Mouse (Mus musculus) layer of hippocampus, adult 2 months (tissue): ENCODE results near the gene Spag5. TPM values are rescaled to one million over a fixed set of nuclear protein-coding genes. Genes with fewer than 3 reads are reported as not detected.

Experiments
- DNase-seq, 2 experiments: peaks; one replicate each; pipeline ENCODE4 v3.0.0; 2022; ENCODE audit warnings: low spot score in 2 of 2
- H3K27ac ChIP-seq: fragments of 200-600 bp; 2 replicates; pipeline ENCODE4 v1.8.1; 2022
- H3K4me3 ChIP-seq: fragments of 200-600 bp; 2 replicates; pipeline ENCODE4 v1.8.1; 2022; ENCODE audit warnings: mild to moderate bottlenecking
- CTCF ChIP-seq: fragments of 200-600 bp; conservative IDR thresholded peaks from 2 replicates; pipeline ENCODE4 v1.8.1; 2022; ENCODE audit warnings: antibody characterized with exemption, mild to moderate bottlenecking, moderate library complexity
- total RNA-seq, 2 experiments: library from RNA; stranded (reverse); gene quantifications; 2 replicates each; pipeline ENCODE4 v1.2.3; 2021

Spag5 gene
- total RNA-seq, 2 experiments from 2014 or later, result 8.3 to 8.5 TPM

DNA sequence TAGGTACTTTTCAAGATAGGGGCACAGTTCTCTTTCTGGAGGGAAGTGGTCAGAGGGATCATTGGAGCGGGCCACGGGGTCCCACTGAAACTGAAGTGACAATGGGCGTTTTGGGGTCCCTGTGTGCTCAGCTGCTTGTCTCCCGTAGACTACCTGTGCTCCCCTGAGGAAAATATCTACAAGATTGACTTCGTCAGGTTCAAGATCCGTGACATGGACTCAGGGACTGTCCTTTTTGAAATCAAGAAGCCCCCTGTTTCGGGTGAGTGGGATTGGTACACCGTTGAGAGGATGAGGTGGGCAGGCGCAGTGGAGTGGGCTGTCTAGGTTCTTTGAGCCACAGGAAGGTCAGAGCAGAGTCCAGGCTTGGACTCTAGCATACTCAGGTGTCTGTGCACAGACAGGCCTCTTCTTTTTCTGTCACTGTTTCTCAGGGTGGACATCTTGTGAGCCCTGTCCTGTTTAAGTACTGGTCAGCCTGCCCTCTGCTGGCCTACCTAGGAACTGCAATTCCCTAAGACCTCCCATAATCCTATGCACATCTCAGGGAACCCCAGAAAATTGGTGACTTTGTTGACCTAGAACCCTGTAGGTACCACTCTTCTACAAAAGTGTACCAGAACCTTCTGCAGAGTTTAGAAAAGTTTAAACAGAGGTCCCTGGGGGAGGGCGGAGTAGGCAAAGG lies 45.9 kb downstream of the Spag5 start:
- Histone ChIP-seq H3K4me3 (no peak overlapping the region), H3K27ac (no peak overlapping the region)
- peak; percentile 96 for TF ChIP-seq CTCF
- DNase-seq, result peak; percentile 56 to 71

DNA sequence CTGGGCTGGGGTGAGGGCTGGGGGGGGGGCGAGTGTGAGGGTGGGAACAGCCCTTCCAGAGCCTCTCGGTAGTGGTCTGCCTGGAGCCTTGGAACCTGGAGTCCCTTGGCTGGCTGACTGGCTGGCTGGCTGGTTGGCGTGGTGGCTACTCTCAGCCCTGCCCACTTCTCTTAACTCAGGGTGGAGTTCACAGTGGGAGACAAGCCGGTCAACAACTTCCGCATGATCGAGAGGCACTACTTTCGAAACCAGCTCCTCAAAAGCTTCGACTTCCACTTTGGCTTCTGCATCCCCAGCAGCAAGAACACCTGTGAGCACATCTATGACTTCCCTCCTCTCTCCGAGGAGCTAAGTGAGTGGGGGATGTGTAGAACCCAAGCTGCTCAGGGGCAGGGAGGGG lies 46.6 kb downstream of the Spag5 start:
- Histone ChIP-seq H3K4me3 (no peak overlapping the region), H3K27ac (no peak overlapping the region)
- no peak for TF ChIP-seq CTCF
- no peak for DNase-seq

DNA sequence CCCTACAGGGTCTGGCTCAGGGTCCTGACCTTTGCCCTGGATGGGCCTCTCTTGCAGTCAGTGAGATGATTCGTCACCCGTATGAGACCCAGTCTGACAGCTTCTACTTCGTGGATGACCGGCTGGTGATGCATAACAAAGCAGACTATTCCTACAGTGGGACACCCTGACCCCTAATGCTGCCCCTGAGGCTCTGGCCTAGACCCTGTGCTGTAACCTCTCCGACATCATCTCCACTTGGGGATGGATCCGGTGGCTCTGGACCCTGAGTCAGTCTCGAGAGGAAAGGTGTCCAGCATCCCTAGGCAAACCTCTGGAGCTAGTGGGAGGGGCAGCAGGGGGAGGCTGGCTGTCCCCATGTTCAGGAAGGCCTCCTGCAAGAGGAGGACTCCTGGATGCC lies 47.1 kb downstream of the Spag5 start:
- no peak for TF ChIP-seq CTCF
- Histone ChIP-seq H3K4me3 (no peak overlapping the region), H3K27ac (no peak overlapping the region)
- no peak for DNase-seq

DNA sequence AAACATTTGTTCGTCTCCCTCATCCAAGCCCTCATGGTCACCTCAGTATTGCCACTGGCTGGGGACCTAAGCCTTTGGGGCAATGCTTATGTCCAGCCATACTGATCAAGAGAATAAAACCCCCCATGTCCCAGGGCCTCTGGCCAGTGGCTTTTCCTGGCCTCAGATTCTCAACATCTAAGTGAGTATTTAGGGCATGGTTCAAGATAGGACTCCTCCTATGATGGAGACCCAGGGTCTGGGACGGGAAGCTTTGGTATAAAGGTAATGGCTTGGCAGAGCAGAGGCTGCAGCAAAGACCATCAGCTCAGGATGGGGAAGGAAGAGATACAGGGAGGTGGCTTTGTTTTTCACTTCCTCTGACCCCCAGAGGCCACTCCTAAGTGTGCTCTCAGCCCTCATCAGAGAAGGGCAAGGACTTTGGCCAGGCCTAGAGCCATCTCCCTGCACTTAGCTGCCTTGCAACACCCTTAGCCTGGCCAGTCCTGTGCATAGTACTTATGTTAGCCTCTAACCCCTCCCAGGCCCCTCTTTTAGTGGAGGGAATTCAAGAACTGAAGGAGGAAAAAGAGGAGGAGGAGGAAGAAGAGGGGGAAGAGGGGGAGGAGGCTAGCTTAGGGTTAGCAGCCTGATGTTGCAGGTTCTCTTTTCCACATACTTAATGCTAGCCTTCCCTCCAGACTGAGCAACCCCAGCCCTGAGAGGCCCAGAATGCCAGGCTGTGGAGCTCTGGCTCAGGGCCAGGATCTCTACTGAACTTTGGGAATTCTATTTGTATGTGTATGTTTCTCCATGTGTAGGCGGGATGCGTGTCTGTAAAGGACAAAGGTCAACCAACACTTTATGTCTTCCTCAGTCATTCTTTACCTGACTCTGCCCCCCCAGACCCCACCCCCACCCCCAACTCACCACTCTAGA lies 48.4 kb downstream of the Spag5 start:
- no peak for TF ChIP-seq CTCF
- Histone ChIP-seq H3K4me3 (no peak overlapping the region), H3K27ac (no peak overlapping the region)
- DNase-seq, result no peak

DNA sequence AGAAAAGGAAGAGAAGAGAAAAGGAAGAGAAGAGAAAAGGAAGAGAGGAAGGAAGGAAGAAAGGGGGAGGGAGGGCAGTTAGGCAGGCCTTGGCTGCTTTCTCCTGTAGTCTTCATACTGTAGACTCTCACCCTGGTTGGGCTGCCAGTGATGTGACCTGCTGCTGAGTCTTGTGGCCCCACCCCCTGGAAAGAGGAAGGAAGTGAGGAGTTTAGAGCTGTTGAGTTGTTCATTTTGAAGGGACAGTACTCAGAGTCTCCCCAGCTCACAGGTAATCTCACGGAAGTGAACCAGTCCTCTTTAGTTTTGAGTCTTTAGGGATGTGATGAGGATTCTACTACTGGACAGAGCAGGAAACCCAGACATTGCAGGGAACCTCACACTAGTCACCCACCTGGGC lies 51.8 kb downstream of the Spag5 start:
- no peak overlapping the region for H3K27ac ChIP-seq
- no peak overlapping the region for H3K4me3 ChIP-seq
- TF ChIP-seq CTCF, result no peak
- no peak for DNase-seq

DNA sequence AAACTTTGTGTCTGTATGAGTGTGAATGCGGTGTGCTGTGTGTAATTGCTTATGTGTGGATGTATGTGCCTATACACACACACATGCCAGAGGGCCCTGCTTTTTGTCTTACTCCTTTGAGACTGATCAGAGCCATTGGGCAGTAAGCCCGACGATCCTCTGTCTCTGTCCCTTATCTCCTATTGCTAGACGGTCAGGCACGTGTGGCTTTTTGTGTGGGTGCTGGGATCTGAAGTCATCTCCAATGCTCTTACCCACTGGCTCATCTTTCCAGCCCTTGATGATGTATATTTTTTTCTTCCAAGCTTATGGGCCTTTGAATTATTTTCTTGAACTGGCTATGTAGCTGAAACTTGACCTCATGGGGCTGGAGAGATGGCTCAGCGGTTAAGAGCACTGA lies 53.6 kb downstream of the Spag5 start:
- no peak for DNase-seq

DNA sequence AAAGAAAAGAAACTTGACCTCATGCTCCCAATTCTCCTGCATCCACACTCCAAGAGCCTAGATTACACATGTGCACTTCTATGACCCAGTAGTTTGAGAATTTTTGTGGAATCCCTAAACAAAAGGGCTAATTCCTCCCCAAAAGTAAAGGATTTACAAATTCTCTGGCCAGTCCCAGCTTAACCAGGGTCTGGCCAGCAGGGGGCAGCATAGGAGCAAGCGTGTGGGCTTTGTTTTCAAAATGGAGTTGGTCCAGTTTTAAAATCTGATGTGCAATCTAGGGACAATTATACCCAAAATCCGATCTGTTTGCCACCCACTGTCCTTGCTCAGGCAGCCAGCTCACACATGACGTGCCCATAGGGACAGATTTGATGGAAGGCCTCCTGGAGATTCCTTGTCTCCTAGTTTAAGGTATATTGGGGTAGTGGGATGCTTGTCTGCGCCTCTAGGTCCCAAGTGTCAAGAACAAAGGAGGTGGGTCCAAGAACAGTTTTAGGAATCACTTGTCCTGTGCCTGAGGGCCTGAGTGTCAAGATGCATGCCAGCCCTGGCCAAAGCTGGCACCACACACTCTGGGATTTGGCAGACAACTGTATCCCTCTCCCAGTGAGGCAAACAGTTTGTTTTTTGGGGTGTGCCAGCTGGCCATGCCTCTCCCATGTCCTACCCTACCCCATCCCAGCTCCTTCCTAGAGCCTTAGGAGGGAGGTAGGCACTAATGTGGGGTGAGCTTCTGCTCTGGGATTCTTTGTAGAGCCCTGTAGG lies 54.3 kb downstream of the Spag5 start:
- Histone ChIP-seq H3K4me3 (no peak overlapping the region), H3K27ac (no peak overlapping the region)
- peak; percentile 93 for TF ChIP-seq CTCF
- peak in 1 of 2 experiments; percentile 80 for DNase-seq

More for the DNA sequence above, 53.6 kb downstream of the Spag5 start:
- no peak overlapping the region for H3K4me3 ChIP-seq
- TF ChIP-seq CTCF, result no peak
- H3K27ac ChIP-seq, result no peak overlapping the region

DNA sequence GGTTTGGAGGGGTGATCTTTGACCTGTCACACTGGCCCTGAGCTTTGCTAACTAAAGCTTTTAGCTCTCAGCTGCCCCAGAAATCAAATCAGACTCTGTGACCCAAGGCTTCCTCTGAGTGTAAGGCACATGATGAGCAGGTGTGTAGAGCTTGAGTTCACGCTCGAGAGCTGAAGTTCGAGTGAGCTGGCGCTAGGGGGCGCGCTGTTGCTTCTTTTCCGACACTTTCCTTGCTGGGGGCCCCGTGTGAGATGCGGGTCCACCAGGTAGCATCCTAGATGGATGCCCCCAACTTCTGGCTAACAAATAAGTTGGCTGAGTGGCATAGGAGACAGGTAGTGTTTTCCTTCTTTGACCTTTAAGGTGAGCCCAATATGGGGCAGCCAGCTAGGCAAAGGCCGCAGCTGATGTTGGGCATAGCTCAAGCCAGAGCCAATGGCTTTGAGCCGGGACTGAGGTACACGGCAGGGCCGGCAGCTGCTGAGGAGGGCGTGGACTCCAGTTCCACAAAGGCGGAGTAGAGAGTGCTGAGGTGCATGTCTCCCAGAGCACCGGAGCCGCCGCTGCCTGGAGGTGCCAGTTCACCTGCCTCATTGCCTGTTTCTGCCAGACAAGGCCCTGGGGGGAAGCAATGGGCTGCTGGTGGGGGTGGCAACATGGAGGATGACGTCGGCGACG lies 57.1 kb downstream of the Spag5 start:
- TF ChIP-seq CTCF, result peak; percentile 89
- DNase-seq, result peak in 1 of 2 experiments; percentile 52
- Histone ChIP-seq H3K27ac (no peak overlapping the region), H3K4me3 (no peak overlapping the region)

DNA sequence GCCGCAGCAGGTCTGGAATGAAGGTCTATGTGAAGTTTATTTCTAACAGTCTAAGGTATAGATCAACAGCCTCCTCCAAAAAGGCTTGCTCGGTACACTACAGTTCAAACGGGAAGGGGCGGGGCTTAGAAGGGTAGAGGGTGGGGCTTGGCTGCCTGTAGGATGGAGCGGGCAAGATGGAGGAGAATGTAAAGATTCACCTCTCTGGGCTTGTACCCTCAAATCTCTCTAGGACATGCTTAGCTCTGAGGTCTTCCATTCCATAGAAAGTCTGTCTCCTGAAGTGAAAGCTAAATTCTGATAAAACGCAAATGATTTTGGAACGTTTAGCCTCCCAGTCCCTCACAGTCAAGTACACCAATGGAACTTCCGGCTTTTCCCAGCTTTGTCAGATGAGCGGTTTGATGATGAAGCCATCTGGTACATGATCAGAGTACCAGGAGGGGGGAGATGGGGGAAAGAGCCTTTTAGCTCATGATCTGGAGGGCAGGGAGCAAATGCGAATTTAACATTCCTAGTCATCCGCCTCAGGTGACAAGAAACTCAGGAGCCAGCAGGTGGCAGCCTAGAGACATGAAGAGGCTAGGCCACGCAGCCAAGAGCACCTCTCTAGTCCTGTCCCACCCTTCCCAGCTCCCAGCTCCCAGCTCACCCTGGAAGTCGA lies 58.9 kb downstream of the Spag5 start:
- peak; percentile 86 for TF ChIP-seq CTCF
- Histone ChIP-seq H3K4me3 (peak overlapping the region; percentile 49), H3K27ac (no peak overlapping the region)
- DNase-seq, result peak; percentile 59 to 69

DNA sequence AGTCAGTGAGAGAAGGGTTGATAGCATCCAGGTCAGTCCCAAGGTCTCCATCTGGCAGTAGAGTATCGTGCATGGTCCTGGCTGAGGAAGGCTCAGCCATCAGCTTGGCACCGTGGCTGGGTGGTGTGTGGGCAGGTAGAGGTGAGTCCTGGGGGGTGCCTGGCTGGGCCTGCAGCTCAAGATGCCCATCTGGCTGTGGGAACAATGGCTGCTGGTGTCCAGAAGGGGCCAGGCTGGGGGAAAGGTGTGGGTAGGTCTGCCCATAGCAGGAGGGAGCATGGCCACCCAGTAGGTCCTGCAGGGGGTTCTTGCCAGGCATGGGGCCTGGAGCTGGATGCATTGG lies 59.4 kb downstream of the Spag5 start:
- DNase-seq, result no peak
- TF ChIP-seq CTCF, result no peak
- Histone ChIP-seq H3K4me3 (no peak overlapping the region), H3K27ac (no peak overlapping the region)

DNA sequence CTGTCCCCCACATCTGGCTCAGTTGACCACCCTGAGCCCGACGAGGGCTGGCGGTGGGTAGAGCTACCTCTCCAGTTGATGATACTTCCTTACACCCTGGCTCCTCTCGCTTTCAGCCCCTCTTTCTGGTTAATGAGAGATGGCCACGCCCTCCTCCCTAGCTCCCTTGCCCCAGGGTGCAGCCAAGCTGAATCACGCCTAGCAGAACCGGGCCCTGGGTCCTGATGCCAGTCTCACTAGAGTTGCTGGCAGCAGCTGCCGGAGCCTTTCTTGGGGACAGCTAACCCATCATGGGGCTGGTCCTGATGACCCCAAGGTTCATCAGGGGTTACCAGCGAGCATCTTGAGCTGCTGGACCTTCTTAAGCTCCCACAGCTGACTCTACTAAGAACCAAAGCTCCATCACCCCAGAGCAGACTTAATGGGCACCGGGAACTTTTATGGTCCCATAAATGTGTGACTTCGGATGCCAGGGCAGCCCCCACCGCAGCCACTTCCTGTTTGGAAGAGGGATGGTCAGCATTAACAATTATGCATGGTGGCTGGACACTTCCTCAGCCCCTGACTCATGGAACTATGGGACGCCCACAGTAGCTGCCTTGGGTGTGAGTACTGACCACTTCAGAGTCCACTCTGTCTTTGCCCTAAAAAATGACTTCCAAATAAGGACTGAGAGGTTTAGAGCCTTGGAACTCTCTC lies 62.1 kb downstream of the Spag5 start:
- DNase-seq, result no peak
- no peak overlapping the region for H3K27ac ChIP-seq
- no peak overlapping the region for H3K4me3 ChIP-seq
- TF ChIP-seq CTCF, result no peak
